Mouse (Mus musculus) CH12.LX (cell line): Measurements from ENCODE around the gene Rnf31. TPM values are rescaled to one million over a fixed set of nuclear protein-coding genes. Genes with fewer than 3 reads are reported as not detected.
A peak's percentile ranks its signal among the peaks of the same experiment; 100 is the strongest.

Source experiments
- DNase-seq: peaks from one replicate; pipeline ENCODE4 v3.0.0-alpha.2; 2013; ENCODE audit errors: extremely low read depth
- H3K27ac ChIP-seq: 2 replicates; pipeline ENCODE4 v1.5.1; 2012; ENCODE audit warnings: low read depth, mild to moderate bottlenecking, control low read depth, moderate library complexity; ENCODE audit not compliant: insufficient read depth
- H3K27me3 ChIP-seq: replicated peaks from 2 replicates; pipeline ENCODE3; 2012; ENCODE audit warnings: inconsistent platforms
- H3K36me3 ChIP-seq, 2 experiments: replicated peaks in 1 of 2; 2 replicates each; pipeline versions ENCODE3 to v1.6.1; 2012; ENCODE audit warnings: inconsistent platforms in 1 of 2, low read length in 1 of 2, mild to moderate bottlenecking in 1 of 2, mixed read lengths in 1 of 2, moderate library complexity in 1 of 2; ENCODE audit not compliant: control insufficient read depth in 1 of 2, insufficient read depth in 1 of 2
- H3K4me1 ChIP-seq, 2 experiments: 2 replicates each; pipeline ENCODE4 v1.6.1; 2012; ENCODE audit warnings: inconsistent platforms in 1 of 2, moderate library complexity in 1 of 2; ENCODE audit not compliant: insufficient read depth in 2 of 2, control insufficient read depth in 1 of 2
- H3K4me2 ChIP-seq: 2 replicates; pipeline ENCODE4 v1.6.1; 2012; ENCODE audit warnings: low read depth, mild to moderate bottlenecking, control low read depth; ENCODE audit not compliant: poor library complexity, insufficient read depth, severe bottlenecking
- H3K4me3 ChIP-seq, 3 experiments: fragments of 150-350 bp in 1 of 3; sonication (generic) in 1 of 3; replicated peaks in 1 of 3; 2 replicates each; pipeline versions ENCODE3 to v1.5.1; 2011 to 2012; ENCODE audit warnings: low read depth in 2 of 3, low read length in 2 of 3, mild to moderate bottlenecking in 2 of 3, moderate library complexity in 2 of 3, control low read depth in 1 of 3, improper control_type of control experiment in 1 of 3, inconsistent platforms in 1 of 3, mixed read lengths in 1 of 3; ENCODE audit not compliant: poor library complexity in 1 of 3
- H3K79me2 ChIP-seq: replicated peaks from 2 replicates; pipeline ENCODE4 v1.6.1; 2012; ENCODE audit warnings: mild to moderate bottlenecking, moderate library complexity; ENCODE audit not compliant: control insufficient read depth, poor library complexity, insufficient read depth, severe bottlenecking; ENCODE audit errors: extremely low read depth
- H3K9ac ChIP-seq: 2 replicates; pipeline ENCODE4 v1.6.1; 2012; ENCODE audit warnings: low read depth, mild to moderate bottlenecking, control low read depth, moderate library complexity; ENCODE audit not compliant: insufficient read depth
- H3K9me3 ChIP-seq: replicated peaks from 2 replicates; pipeline ENCODE3; 2012; ENCODE audit warnings: low read length, inconsistent platforms, mixed read lengths
- BHLHE40 ChIP-seq: IDR thresholded peaks from 2 replicates; pipeline ENCODE4 v1.6.1; 2011; ENCODE audit warnings: mild to moderate bottlenecking, low read depth, low read length, improper control_type of control experiment
- CHD2 ChIP-seq: IDR thresholded peaks from 2 replicates; pipeline ENCODE4 v1.6.1; 2011; ENCODE audit warnings: low read length, improper control_type of control experiment
- CTCF ChIP-seq, 2 experiments: IDR thresholded peaks in 1 of 2; conservative IDR thresholded peaks in 1 of 2; 2 replicates each; pipeline ENCODE4 v1.5.1; 2011 to 2012; ENCODE audit warnings: low read depth in 2 of 2, low read length in 2 of 2, improper control_type of control experiment in 1 of 2, inconsistent platforms in 1 of 2, mild to moderate bottlenecking in 1 of 2, moderate library complexity in 1 of 2
- E2F4 ChIP-seq: IDR thresholded peaks from 2 replicates; pipeline ENCODE4 v1.6.1; 2011; ENCODE audit warnings: low read depth, low read length, improper control_type of control experiment; ENCODE audit not compliant: insufficient replicate concordance
- ETS1 ChIP-seq: conservative IDR thresholded peaks from 2 replicates; pipeline ENCODE4 v1.6.1; 2012; ENCODE audit warnings: low read depth, mild to moderate bottlenecking, inconsistent platforms, low read length, improper control_type of control experiment, moderate library complexity
- IRF4 ChIP-seq: IDR thresholded peaks from 2 replicates; pipeline ENCODE4 v1.6.1; 2014; ENCODE audit warnings: low read depth, mild to moderate bottlenecking, inconsistent platforms, low read length, improper control_type of control experiment
- JUN ChIP-seq: IDR thresholded peaks from 2 replicates; pipeline ENCODE4 v1.6.1; 2011; ENCODE audit warnings: low read depth, mild to moderate bottlenecking, low read length, improper control_type of control experiment, moderate library complexity; ENCODE audit not compliant: insufficient read depth
- KAT2A ChIP-seq: IDR thresholded peaks from 2 replicates; pipeline ENCODE4 v1.6.1; 2012; ENCODE audit warnings: low read length, improper control_type of control experiment, inconsistent platforms; ENCODE audit not compliant: insufficient replicate concordance
- MAFK ChIP-seq: IDR thresholded peaks from 2 replicates; pipeline ENCODE4 v1.6.1; 2011; ENCODE audit warnings: low read length, improper control_type of control experiment; ENCODE audit not compliant: insufficient replicate concordance
- MAZ ChIP-seq: IDR thresholded peaks from 2 replicates; pipeline ENCODE4 v1.6.1; 2012; ENCODE audit warnings: low read depth, mild to moderate bottlenecking, inconsistent platforms, low read length, improper control_type of control experiment, moderate library complexity
- MXI1 ChIP-seq: IDR thresholded peaks from 2 replicates; pipeline ENCODE4 v1.6.1; 2011; ENCODE audit warnings: mild to moderate bottlenecking, low read depth, low read length, improper control_type of control experiment
- MYC ChIP-seq: IDR thresholded peaks from 2 replicates; pipeline ENCODE4 v1.6.1; 2011; ENCODE audit warnings: low read depth, mild to moderate bottlenecking, improper control_type of control experiment, low read length
- POLR2A ChIP-seq: IDR thresholded peaks from 2 replicates; pipeline ENCODE4 v1.6.1; 2011; ENCODE audit warnings: low read depth, mild to moderate bottlenecking, improper control_type of control experiment, low read length
- RCOR1 ChIP-seq: conservative IDR thresholded peaks from 2 replicates; pipeline ENCODE4 v1.6.1; 2012; ENCODE audit warnings: low read depth, mild to moderate bottlenecking, inconsistent platforms, low read length, improper control_type of control experiment
- SIN3A ChIP-seq: IDR thresholded peaks from 2 replicates; pipeline ENCODE4 v1.6.1; 2012; ENCODE audit warnings: low read length, improper control_type of control experiment, inconsistent platforms
- SMC3 ChIP-seq: IDR thresholded peaks from 2 replicates; pipeline ENCODE4 v1.6.1; 2011; ENCODE audit warnings: low read depth, low read length, improper control_type of control experiment
- TCF12 ChIP-seq: IDR thresholded peaks from 2 replicates; pipeline ENCODE4 v1.6.1; 2014; ENCODE audit warnings: low read depth, mild to moderate bottlenecking, inconsistent platforms, low read length, improper control_type of control experiment
- USF1 ChIP-seq: IDR thresholded peaks from 2 replicates; pipeline ENCODE4 v1.6.1; 2014; ENCODE audit warnings: low read depth, mild to moderate bottlenecking, inconsistent platforms, low read length, improper control_type of control experiment
- USF2 ChIP-seq: conservative IDR thresholded peaks from 2 replicates; pipeline ENCODE4 v1.6.1; 2011; ENCODE audit warnings: low read depth, low read length, improper control_type of control experiment
- ZC3H11A ChIP-seq: IDR thresholded peaks from 2 replicates; pipeline ENCODE4 v1.6.1; 2012; ENCODE audit warnings: low read depth, mild to moderate bottlenecking, inconsistent platforms, low read length, improper control_type of control experiment
- ZKSCAN1 ChIP-seq: IDR thresholded peaks from 2 replicates; pipeline ENCODE4 v1.6.1; 2012; ENCODE audit warnings: low read depth, inconsistent platforms, low read length, improper control_type of control experiment, borderline replicate concordance
- ZNF384 ChIP-seq: IDR thresholded peaks from 2 replicates; pipeline ENCODE4 v1.6.1; 2012; ENCODE audit warnings: low read depth, low read length, improper control_type of control experiment, inconsistent platforms
- dilution Hi-C: fragments of 300-500 bp; cut with MboI; formaldehyde crosslinking; loops from 2 replicates; pipeline ENCODE4 v1.14.3; 2020; ENCODE audit warnings: low sequenced_read_pairs; ENCODE audit not compliant: extremely low pct_unique_long_range_greater_than_20kb, extremely low pct_ligation_motif_present
- in situ Hi-C: fragments of 300-500 bp; cut with MboI; formaldehyde crosslinking; loops from 3 replicates; pipeline ENCODE4 v1.14.3; 2019; ENCODE audit warnings: low sequenced_read_pairs, low pct_ligation_motif_present, low pct_unique_long_range_greater_than_20kb, mixed read lengths
- polyA plus RNA-seq: library from polyadenylated mRNA; unstranded; fragments of >175 nt; gene quantifications from 2 replicates; pipeline ENCODE4 v1.2.1, GENCODE M21; 2012; ENCODE audit warnings: low read depth; ENCODE audit not compliant: insufficient read length
- total RNA-seq, 2 experiments: library from RNA; depleted of rRNA; stranded (reverse); fragments of 300-350 nt in 1 of 2; fragments of >200 nt in 1 of 2; gene quantifications; 2 replicates each; pipeline ENCODE4 v1.2.3; 2012 to 2014

The Rnf31 gene
- total and polyA plus RNA-seq, 3 experiments, result 3.8 to 22.6 (median 15.9) TPM

DNA sequence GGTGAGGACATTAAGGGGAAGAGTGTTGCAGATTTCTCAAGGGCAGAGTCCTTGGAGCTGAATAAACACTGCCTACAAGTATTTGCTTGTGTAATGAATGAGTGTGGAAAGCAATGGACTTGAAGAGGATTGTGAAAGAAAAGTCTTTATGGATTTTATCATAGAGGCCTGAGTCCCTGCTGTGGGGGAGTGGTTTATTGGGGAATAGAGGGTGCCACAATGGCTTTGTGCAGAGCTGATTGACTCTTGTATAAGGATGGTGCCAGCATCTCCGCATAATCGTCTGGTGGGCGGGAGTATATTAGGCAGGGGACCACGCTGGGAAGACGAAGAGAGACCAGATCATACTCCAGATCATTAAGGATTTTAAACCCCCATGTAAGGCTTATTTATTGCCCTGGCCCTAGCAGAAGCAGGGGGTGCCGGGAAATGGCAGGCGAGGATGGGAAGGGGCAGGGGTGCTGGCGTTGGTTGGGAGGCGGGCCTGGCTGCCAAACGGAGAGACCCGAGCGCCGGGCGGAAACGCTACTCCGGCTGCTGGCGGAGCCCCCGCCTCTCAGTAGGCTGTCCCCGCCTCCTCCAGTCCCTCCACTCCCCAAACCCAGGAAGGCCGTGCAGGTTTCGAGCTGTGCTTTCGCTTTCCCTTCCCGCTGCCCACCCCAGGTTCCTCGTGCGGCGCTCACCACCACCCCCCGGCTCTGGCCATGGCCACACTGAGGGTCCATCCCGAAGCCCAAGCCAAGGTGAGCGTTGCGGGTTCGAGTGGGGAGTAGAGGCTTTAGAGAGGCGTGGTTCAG, 13.4 kb upstream of the Rnf31 start, which contains the start of gene Psme1 (continued):
- TF ChIP-seq JUN, result no peak
- peak; percentile 49 for TF ChIP-seq BHLHE40
- TF ChIP-seq ETS1, result peak; percentile 50
- TF ChIP-seq POLR2A, result peak; percentile 71
- no peak for TF ChIP-seq ZNF384
- no peak for TF ChIP-seq MAFK
- TF ChIP-seq SMC3, result no peak
- peak; percentile 83 for TF ChIP-seq IRF4
- TF ChIP-seq MXI1, result peak; percentile 85; the same call in 1 of the 2 replicates
- TF ChIP-seq KAT2A, result no peak
- no peak for TF ChIP-seq ZC3H11A
- TF ChIP-seq ZKSCAN1, result no peak
- 0 out of 2 replicates have a peak, but pooled peaks have one; percentile 19 for TF ChIP-seq CHD2
- TF ChIP-seq RCOR1, result no peak
- no peak for TF ChIP-seq USF1
- TF ChIP-seq SIN3A, result peak; percentile 74
- peak; percentile 45; the same call in 1 of the 2 replicates for TF ChIP-seq TCF12
- no peak for TF ChIP-seq CTCF (conservative IDR thresholded peaks at IDR 0.05 in 1 of 2, IDR thresholded peaks at IDR 0.05 in 1 of 2; ENCODE audit: low read depth in 2 of 2, low read length in 2 of 2)
- TF ChIP-seq MYC, result peak; percentile 78
- no peak for TF ChIP-seq USF2
- TF ChIP-seq E2F4, result 0 out of 2 replicates have a peak, but pooled peaks have one; percentile 23

GRCm38 (mm10) chr14:55578668-55579269, 12.7 kb upstream of the Rnf31 start:
- peak; percentile 45 for DNase-seq
- Histone ChIP-seq H3K9me3 (no peaks in the 10 kb centered on the region), H3K4me1 (peaks cover 13 to 34% of the 10 kb centered on the region in 2 experiments), H3K27ac (peak overlapping the region; percentile 77), H3K79me2 (peaks cover 12% of the 10 kb centered on the region), H3K4me3 (peak overlapping the region; percentile 75 to 96 (median 95)), H3K36me3 (peaks cover 19 to 36% of the 10 kb centered on the region in 2 experiments), H3K9ac (peak overlapping the region; percentile 83), H3K4me2 (peak overlapping the region; percentile 92), H3K27me3 (no peaks in the 10 kb centered on the region)
- dilution Hi-C loops, result no loop called here
- in situ Hi-C loops, result no loop called here
- no peak; the same call in 1 of the 2 replicates for TF ChIP-seq CHD2
- 0 out of 2 replicates have a peak, but pooled peaks have one; percentile 10 for TF ChIP-seq MAZ
- TF ChIP-seq TCF12, result peak; percentile 33; the same call in 1 of the 2 replicates
